Mouse (Mus musculus) MEL (cell line): Measurements from ENCODE around the gene Mrpl2. TPM values are rescaled to one million over a fixed set of nuclear protein-coding genes. Genes with fewer than 3 reads are reported as not detected.
A peak's percentile ranks its signal among the peaks of the same experiment; 100 is the strongest.

Experiments
- DNase-seq: peaks from one replicate; pipeline ENCODE4 v3.0.0; 2011; ENCODE audit warnings: low read depth, low spot score
- H3K27ac ChIP-seq: 2 replicates; pipeline ENCODE4 v1.5.1; 2012; ENCODE audit warnings: low read depth, mild to moderate bottlenecking, control low read depth, low read length, moderate library complexity; ENCODE audit not compliant: control insufficient read depth
- H3K27me3 ChIP-seq, 2 experiments: fragments of 150-350 bp in 1 of 2; sonication (generic) in 1 of 2; 2 replicates each; pipeline ENCODE4 v1.6.1; 2012; ENCODE audit warnings: low read length in 2 of 2, mild to moderate bottlenecking in 2 of 2, improper control_type of control experiment in 1 of 2, moderate library complexity in 1 of 2; ENCODE audit not compliant: insufficient read depth in 2 of 2, control insufficient read depth in 1 of 2
- H3K36me3 ChIP-seq, 2 experiments: 2 replicates each; pipeline ENCODE4 v1.6.1; 2012 to 2014; ENCODE audit warnings: low read length in 2 of 2, improper control_type of control experiment in 1 of 2, inconsistent platforms in 1 of 2, mild to moderate bottlenecking in 1 of 2; ENCODE audit not compliant: insufficient read depth in 2 of 2, control insufficient read depth in 1 of 2
- H3K4me1 ChIP-seq, 2 experiments: fragments of 150-350 bp in 1 of 2; sonication (generic) in 1 of 2; 2 replicates each; pipeline ENCODE4 v1.6.1; 2012; ENCODE audit warnings: low read length in 2 of 2, improper control_type of control experiment in 1 of 2, mild to moderate bottlenecking in 1 of 2; ENCODE audit not compliant: insufficient read depth in 2 of 2, control insufficient read depth in 1 of 2
- H3K4me3 ChIP-seq, 2 experiments: fragments of 150-350 bp in 1 of 2; sonication (generic) in 1 of 2; 2 replicates each; pipeline ENCODE4 v1.5.1; 2012; ENCODE audit warnings: low read depth in 2 of 2, low read length in 2 of 2, mild to moderate bottlenecking in 2 of 2, moderate library complexity in 2 of 2, control low read depth in 1 of 2, improper control_type of control experiment in 1 of 2; ENCODE audit not compliant: control insufficient read depth in 1 of 2, insufficient read depth in 1 of 2
- H3K79me2 ChIP-seq: 2 replicates; pipeline ENCODE4 v1.6.1; 2012; ENCODE audit warnings: mild to moderate bottlenecking, low read length, moderate library complexity; ENCODE audit not compliant: control insufficient read depth, poor library complexity, insufficient read depth
- H3K9ac ChIP-seq: 2 replicates; pipeline ENCODE4 v1.6.1; 2012; ENCODE audit warnings: low read depth, mild to moderate bottlenecking, control low read depth, low read length, moderate library complexity; ENCODE audit not compliant: control insufficient read depth, poor library complexity, severe bottlenecking
- H3K9me3 ChIP-seq: fragments of 150-350 bp; sonication (generic); replicated peaks from 2 replicates; pipeline ENCODE4 v1.6.1; 2012; ENCODE audit warnings: mild to moderate bottlenecking, low read length, improper control_type of control experiment, moderate library complexity; ENCODE audit not compliant: insufficient read depth
- BHLHE40 ChIP-seq: IDR thresholded peaks from 2 replicates; pipeline ENCODE4 v1.6.1; 2012; ENCODE audit warnings: low read depth, mild to moderate bottlenecking, inconsistent platforms, low read length, improper control_type of control experiment, borderline replicate concordance
- CTCF ChIP-seq, 3 experiments: IDR thresholded peaks in 2 of 3; conservative IDR thresholded peaks in 1 of 3; 2 replicates each; pipeline ENCODE4 v1.5.1; 2011 to 2012; ENCODE audit warnings: low read length in 3 of 3, low read depth in 2 of 3, mild to moderate bottlenecking in 2 of 3, improper control_type of control experiment in 1 of 3, inconsistent platforms in 1 of 3, mixed read lengths in 1 of 3, moderate library complexity in 1 of 3; ENCODE audit not compliant: control insufficient read depth in 1 of 3, insufficient read depth in 1 of 3, poor library complexity in 1 of 3, severe bottlenecking in 1 of 3
- ELF1 ChIP-seq: IDR thresholded peaks from 2 replicates; pipeline ENCODE4 v1.6.1; 2014; ENCODE audit warnings: low read depth, mild to moderate bottlenecking, inconsistent platforms, low read length, improper control_type of control experiment, moderate library complexity
- ETS1 ChIP-seq: IDR thresholded peaks from 2 replicates; pipeline ENCODE4 v1.6.1; 2012; ENCODE audit warnings: low read depth, mild to moderate bottlenecking, inconsistent platforms, low read length, improper control_type of control experiment, moderate library complexity
- GABPA ChIP-seq: IDR thresholded peaks from 2 replicates; pipeline ENCODE4 v1.6.1; 2012; ENCODE audit warnings: low read depth, mild to moderate bottlenecking, inconsistent platforms, low read length, improper control_type of control experiment, moderate library complexity
- GATA1 ChIP-seq: IDR thresholded peaks from 2 replicates; pipeline ENCODE4 v1.6.1; 2011; ENCODE audit warnings: low read depth, low read length, improper control_type of control experiment
- KAT2A ChIP-seq: conservative IDR thresholded peaks from 2 replicates; pipeline ENCODE4 v1.6.1; 2012; ENCODE audit warnings: low read depth, low read length, improper control_type of control experiment, inconsistent platforms
- MAZ ChIP-seq: IDR thresholded peaks from 2 replicates; pipeline ENCODE4 v1.6.1; 2012; ENCODE audit warnings: low read depth, mild to moderate bottlenecking, inconsistent platforms, low read length, improper control_type of control experiment
- MYC ChIP-seq: IDR thresholded peaks from 2 replicates; pipeline ENCODE4 v1.6.1; 2011; ENCODE audit warnings: low read depth, mild to moderate bottlenecking, low read length, improper control_type of control experiment, moderate library complexity
- NRF1 ChIP-seq: IDR thresholded peaks from 2 replicates; pipeline ENCODE4 v1.6.1; 2014; ENCODE audit warnings: low read depth, mild to moderate bottlenecking, inconsistent platforms, low read length, improper control_type of control experiment, moderate library complexity; ENCODE audit not compliant: poor library complexity, insufficient read depth, severe bottlenecking
- RAD21 ChIP-seq: IDR thresholded peaks from 2 replicates; pipeline ENCODE4 v1.6.1; 2011; ENCODE audit warnings: mild to moderate bottlenecking, low read depth, low read length, improper control_type of control experiment
- SIN3A ChIP-seq: IDR thresholded peaks from 2 replicates; pipeline ENCODE4 v1.6.1; 2012; ENCODE audit warnings: low read length, improper control_type of control experiment, inconsistent platforms
- SMC3 ChIP-seq: IDR thresholded peaks from 2 replicates; pipeline ENCODE4 v1.6.1; 2011; ENCODE audit warnings: low read depth, low read length, improper control_type of control experiment
- TCF12 ChIP-seq: IDR thresholded peaks from 2 replicates; pipeline ENCODE4 v1.6.1; 2014; ENCODE audit warnings: low read depth, mild to moderate bottlenecking, inconsistent platforms, low read length, improper control_type of control experiment, moderate library complexity
- USF1 ChIP-seq: IDR thresholded peaks from 2 replicates; pipeline ENCODE4 v1.6.1; 2014; ENCODE audit warnings: low read depth, mild to moderate bottlenecking, inconsistent platforms, low read length, improper control_type of control experiment, moderate library complexity
- ZC3H11A ChIP-seq: IDR thresholded peaks from 2 replicates; pipeline ENCODE4 v1.6.1; 2012; ENCODE audit warnings: low read depth, mild to moderate bottlenecking, inconsistent platforms, low read length, improper control_type of control experiment
- ZKSCAN1 ChIP-seq: IDR thresholded peaks from 2 replicates; pipeline ENCODE4 v1.6.1; 2012; ENCODE audit warnings: low read depth, mild to moderate bottlenecking, inconsistent platforms, low read length, improper control_type of control experiment, moderate library complexity
- ZNF384 ChIP-seq: IDR thresholded peaks from 2 replicates; pipeline ENCODE4 v1.6.1; 2012; ENCODE audit warnings: low read depth, mild to moderate bottlenecking, inconsistent platforms, low read length, improper control_type of control experiment
- polyA plus RNA-seq, 2 experiments: library from polyadenylated mRNA; stranded (reverse) in 1 of 2; unstranded in 1 of 2; fragments of >175 nt in 1 of 2; fragments of >200 nt in 1 of 2; gene quantifications; 2 replicates each; pipeline versions ENCODE4 v1.2.1 to v1.2.4; 2012; ENCODE audit warnings: low replicate concordance in 2 of 2, low read depth in 1 of 2; ENCODE audit not compliant: insufficient read length in 2 of 2, insufficient read depth in 1 of 2, missing spikeins in 1 of 2
- total RNA-seq: library from RNA; depleted of rRNA; stranded (reverse); fragments of 300-350 nt; gene quantifications from 2 replicates; pipeline ENCODE4 v1.2.3, GENCODE M21; 2012

Mrpl2 gene
- total and polyA plus RNA-seq, 3 experiments, result 207 to 237 TPM; not detected in 1

- DNase-seq, result no peak
- Histone ChIP-seq H3K79me2 (no peaks in the 10 kb centered on the region), H3K27ac (no peak overlapping the region), H3K9me3 (no peaks in the 10 kb centered on the region), H3K4me3 (no peak overlapping the region), H3K27me3 (no peaks in the 10 kb centered on the region), H3K36me3 (no peaks in the 10 kb centered on the region), H3K9ac (no peak overlapping the region), H3K4me1 (no peaks in the 10 kb centered on the region)
- TF ChIP-seq USF1, result no peak
- TF ChIP-seq ZKSCAN1, result no peak
- TF ChIP-seq ELF1, result no peak
- no peak for TF ChIP-seq BHLHE40
- TF ChIP-seq CTCF (IDR thresholded peaks at IDR 0.05 in 2 of 3, conservative IDR thresholded peaks at IDR 0.05 in 1 of 3; ENCODE audit: control insufficient read depth in 1 of 3, insufficient read depth in 1 of 3, low read depth in 2 of 3, low read length in 3 of 3, poor library complexity in 1 of 3, severe bottlenecking in 1 of 3), result no peak
Measured at GRCm38 (mm10) chr17:46629685-46630441, 16.2 kb upstream of the Mrpl2 start.

GRCm38 (mm10) chr17:46636831-46637523 is 9.1 kb upstream of the Mrpl2 start:
- H3K79me2 ChIP-seq, result no peaks in the 10 kb centered on the region
- H3K27me3 ChIP-seq, result no peaks in the 10 kb centered on the region
- H3K36me3 ChIP-seq, result no peaks in the 10 kb centered on the region
- peak; percentile 89 for DNase-seq
- no peak for TF ChIP-seq KAT2A
- TF ChIP-seq NRF1, result no peak
- TF ChIP-seq CTCF (IDR thresholded peaks at IDR 0.05 in 2 of 3, conservative IDR thresholded peaks at IDR 0.05 in 1 of 3; ENCODE audit: control insufficient read depth in 1 of 3, insufficient read depth in 1 of 3, low read depth in 2 of 3, low read length in 3 of 3, poor library complexity in 1 of 3, severe bottlenecking in 1 of 3), result peak; percentile 43 to 83 (median 56)
- peak; percentile 61 for TF ChIP-seq SMC3
- TF ChIP-seq ETS1, result 0 out of 2 replicates have a peak, but pooled peaks have one; percentile 28
- TF ChIP-seq TCF12, result 0 out of 2 replicates have a peak, but pooled peaks have one; percentile 5
- peak; percentile 51 for TF ChIP-seq ZC3H11A
- TF ChIP-seq GABPA, result no peak
- 0 out of 2 replicates have a peak, but pooled peaks have one; percentile 21 for TF ChIP-seq MYC
- peak; percentile 51; the same call in 1 of the 2 replicates for TF ChIP-seq SIN3A
- no peak for TF ChIP-seq USF1
- TF ChIP-seq MAZ, result 0 out of 2 replicates have a peak, but pooled peaks have one; percentile 33
- TF ChIP-seq GATA1, result no peak
- TF ChIP-seq ELF1, result 0 out of 2 replicates have a peak, but pooled peaks have one; percentile 31
- peak; percentile 70 for TF ChIP-seq RAD21
- TF ChIP-seq ZNF384, result peak; percentile 27; the same call in 1 of the 2 replicates
- H3K4me1 ChIP-seq, result peaks cover 0 to 5% of the 10 kb centered on the region in 2 experiments; a peak in 2 of 4 replicates
- no peak overlapping the region for H3K27ac ChIP-seq
- peak overlapping the region; percentile 23; the same call in 1 of the 2 replicates for H3K9ac ChIP-seq
- no peaks in the 10 kb centered on the region for H3K9me3 ChIP-seq
- H3K4me3 ChIP-seq, result peak overlapping the region; percentile 26 to 35; a peak in 3 of 4 replicates
